Mouse (Mus musculus) ES-Bruce4 (cell line): Measurements from ENCODE around the gene Fcor. TPM values are rescaled to one million over a fixed set of nuclear protein-coding genes. Genes with fewer than 3 reads are reported as not detected.

Experiments used
- H3K27ac ChIP-seq: 2 replicates; pipeline ENCODE4 v1.5.1; 2012; ENCODE audit warnings: low read length, inconsistent platforms; ENCODE audit not compliant: insufficient read depth
- H3K27me3 ChIP-seq: 2 replicates; pipeline ENCODE4 v1.6.1; 2012; ENCODE audit warnings: mild to moderate bottlenecking, low read length, inconsistent platforms; ENCODE audit not compliant: control insufficient read depth, poor library complexity, insufficient read depth, severe bottlenecking
- H3K36me3 ChIP-seq: 2 replicates; pipeline ENCODE4 v1.6.1; 2012; ENCODE audit warnings: inconsistent platforms, mild to moderate bottlenecking, low read length, moderate library complexity; ENCODE audit not compliant: control insufficient read depth, poor library complexity, insufficient read depth, severe bottlenecking
- H3K4me1 ChIP-seq: one replicate; pipeline ENCODE4 v1.8.1; 2011; ENCODE audit warnings: low read length; ENCODE audit not compliant: control insufficient read depth, insufficient read depth
- H3K4me3 ChIP-seq: 2 replicates; pipeline ENCODE4 v1.5.1; 2011; ENCODE audit warnings: low read depth, mild to moderate bottlenecking, low read length
- H3K9ac ChIP-seq: 2 replicates; pipeline ENCODE4 v1.6.1; 2012; ENCODE audit warnings: low read depth, mild to moderate bottlenecking, inconsistent platforms; ENCODE audit not compliant: poor library complexity, severe bottlenecking
- H3K9me3 ChIP-seq: replicated peaks from 2 replicates; pipeline ENCODE4 v1.6.1; 2012; ENCODE audit warnings: mild to moderate bottlenecking, low read length, inconsistent platforms; ENCODE audit not compliant: control insufficient read depth, poor library complexity, insufficient read depth, severe bottlenecking
- CTCF ChIP-seq: IDR thresholded peaks from one replicate; pipeline ENCODE4 v1.8.1; 2011; ENCODE audit warnings: low read depth, low read length
- EP300 ChIP-seq: IDR thresholded peaks from 2 replicates; pipeline ENCODE4 v1.6.1; 2011; ENCODE audit warnings: low read depth, low read length; ENCODE audit not compliant: insufficient read depth
- POLR2A ChIP-seq: IDR thresholded peaks from one replicate; pipeline ENCODE4 v1.8.1; 2011; ENCODE audit warnings: low read length; ENCODE audit not compliant: insufficient read depth
- polyA plus RNA-seq: library from polyadenylated mRNA; stranded (reverse); fragments of >200 nt; gene quantifications from 2 replicates; pipeline ENCODE4 v1.2.4, GENCODE M21; 2011; ENCODE audit warnings: low read depth; ENCODE audit not compliant: missing spikeins, insufficient read depth, insufficient read length

The Fcor gene
- polyA plus RNA-seq, 1 experiment = 11.9 TPM

GRCm38 (mm10) chr8:3631478-3631875, 40.7 kb downstream of the Fcor start:
- no peaks in the 10 kb centered on the region for H3K9me3 ChIP-seq
- no peak for TF ChIP-seq POLR2A
- no peak for TF ChIP-seq EP300
- no peak for TF ChIP-seq CTCF
- H3K4me1 ChIP-seq = no peaks in the 10 kb centered on the region
- H3K9ac ChIP-seq = peak overlapping the region; percentile 57
- H3K27ac ChIP-seq = no peak overlapping the region
- peaks cover 13% of the 10 kb centered on the region for H3K36me3 ChIP-seq
- H3K27me3 ChIP-seq = no peaks in the 10 kb centered on the region
- H3K4me3 ChIP-seq = peak overlapping the region; percentile 82

- H3K36me3 ChIP-seq = peaks cover 7% of the 10 kb centered on the region
- peak within 1 kb of the TSS; percentile 82 for H3K4me3 ChIP-seq
- TF ChIP-seq EP300 (no peak), CTCF (no peak), POLR2A (peak; percentile 61)
- H3K9ac ChIP-seq = peak within 1 kb of the TSS; percentile 57
- H3K9me3 ChIP-seq = no peaks in the 10 kb centered on the region
- no peaks in the 10 kb centered on the region for H3K4me1 ChIP-seq
- H3K27me3 ChIP-seq = no peaks in the 10 kb centered on the region
- H3K27ac ChIP-seq = no peak within 1 kb of the TSS
Observed at GRCm38 (mm10) chr8:3630647-3631477, 41.3 kb downstream of the Fcor start, which contains the start of gene Stxbp2. TSS of gene Stxbp2 (plus strand) at chr8:3630955.

GRCm38 (mm10) chr8:3628014-3628413, 44.1 kb downstream of the Fcor start:
- no peak overlapping the region for H3K27ac ChIP-seq
- H3K27me3 ChIP-seq = no peaks in the 10 kb centered on the region

GRCm38 (mm10) chr8:3626971-3627370, 45.2 kb downstream of the Fcor start:
- H3K27me3 ChIP-seq = no peaks in the 10 kb centered on the region
- no peaks in the 10 kb centered on the region for H3K4me1 ChIP-seq
- no peak overlapping the region for H3K27ac ChIP-seq
- TF ChIP-seq EP300 = no peak
- TF ChIP-seq POLR2A = no peak
- TF ChIP-seq CTCF = no peak
- no peaks in the 10 kb centered on the region for H3K9me3 ChIP-seq
- H3K9ac ChIP-seq = no peak overlapping the region
- H3K4me3 ChIP-seq = no peak overlapping the region
- no peaks in the 10 kb centered on the region; the same call in 1 of the 2 replicates for H3K36me3 ChIP-seq

More at GRCm38 (mm10) chr8:3628014-3628413, 44.1 kb downstream of the Fcor start:
- no peaks in the 10 kb centered on the region; the same call in 1 of the 2 replicates for H3K36me3 ChIP-seq
- TF ChIP-seq CTCF (peak; percentile 35), EP300 (no peak), POLR2A (no peak)
- no peak overlapping the region for H3K4me3 ChIP-seq
- no peaks in the 10 kb centered on the region for H3K4me1 ChIP-seq
- H3K9me3 ChIP-seq = no peaks in the 10 kb centered on the region
- no peak overlapping the region for H3K9ac ChIP-seq

GRCm38 (mm10) chr8:3625445-3625844, 46.7 kb downstream of the Fcor start, which contains the start of gene Pcp2:
TSS of gene Pcp2 (minus strand) at chr8:3625545.
- H3K27me3 ChIP-seq = no peaks in the 10 kb centered on the region
- H3K27ac ChIP-seq = no peak within 1 kb of the TSS
- H3K4me3 ChIP-seq = no peak within 1 kb of the TSS
- no peak within 1 kb of the TSS for H3K9ac ChIP-seq
- no peaks in the 10 kb centered on the region; the same call in 1 of the 2 replicates for H3K36me3 ChIP-seq
- no peak for TF ChIP-seq CTCF
- no peak for TF ChIP-seq EP300
- no peak for TF ChIP-seq POLR2A
- H3K4me1 ChIP-seq = no peaks in the 10 kb centered on the region
- no peaks in the 10 kb centered on the region for H3K9me3 ChIP-seq

GRCm38 (mm10) chr8:3622119-3622518, 50.0 kb downstream of the Fcor start:
- Histone ChIP-seq H3K9me3 (no peaks in the 10 kb centered on the region), H3K4me3 (peak overlapping the region; percentile 64), H3K27me3 (no peaks in the 10 kb centered on the region), H3K9ac (peak overlapping the region; percentile 57), H3K36me3 (peaks cover 13% of the 10 kb centered on the region), H3K4me1 (no peaks in the 10 kb centered on the region), H3K27ac (no peak overlapping the region)
- TF ChIP-seq POLR2A (no peak), CTCF (no peak), EP300 (no peak)
